Mouse (Mus musculus) large intestine, adult 2 months (tissue): ENCODE measurements around the gene Lsm14b. TPM values are rescaled to one million over a fixed set of nuclear protein-coding genes. Genes with fewer than 3 reads are reported as not detected.

Source experiments
- DNase-seq: peaks from one replicate; pipeline ENCODE4 v3.0.0-alpha.2; 2012; ENCODE audit warnings: low read depth, low spot score
- WGBS: fragments of 180-500 bp; shearing (Covaris S2); methylation state at CpG from one replicate; pipeline ENCODE4 v1.1.7; 2018; 5-methylcytosine and 5-hydroxymethylcytosine counted together
- polyA plus RNA-seq: library from polyadenylated mRNA; depleted of rRNA; stranded (reverse); fragments of >200 nt; gene quantifications from 2 replicates; pipeline ENCODE4 v1.2.3, GENCODE M21; 2012

Lsm14b gene
- polyA plus RNA-seq, 1 experiment, result 15.4 TPM

DNA sequence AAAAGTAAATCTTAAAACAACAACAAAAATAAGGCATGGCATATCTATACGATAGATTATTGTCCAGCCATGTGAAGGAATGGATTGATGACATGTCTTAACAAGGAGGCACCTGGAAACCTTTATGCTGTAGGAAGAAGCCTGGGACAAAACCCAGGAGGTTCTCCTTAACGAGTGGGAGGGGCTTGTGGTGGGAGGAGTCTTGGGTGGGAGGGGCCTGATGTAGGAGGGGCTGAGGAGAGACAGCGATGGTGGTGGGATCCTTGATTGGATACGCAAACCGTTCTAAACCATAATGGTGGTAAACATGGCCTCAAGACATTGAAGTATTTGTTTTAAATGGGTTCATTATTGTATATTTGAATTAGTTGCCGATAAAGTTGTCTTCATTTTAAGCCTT lies 13.4 kb upstream of the Lsm14b start:
- 85% methylated on average over 6 of the region's 6 CpGs for WGBS
- DNase-seq, result no peak

DNA sequence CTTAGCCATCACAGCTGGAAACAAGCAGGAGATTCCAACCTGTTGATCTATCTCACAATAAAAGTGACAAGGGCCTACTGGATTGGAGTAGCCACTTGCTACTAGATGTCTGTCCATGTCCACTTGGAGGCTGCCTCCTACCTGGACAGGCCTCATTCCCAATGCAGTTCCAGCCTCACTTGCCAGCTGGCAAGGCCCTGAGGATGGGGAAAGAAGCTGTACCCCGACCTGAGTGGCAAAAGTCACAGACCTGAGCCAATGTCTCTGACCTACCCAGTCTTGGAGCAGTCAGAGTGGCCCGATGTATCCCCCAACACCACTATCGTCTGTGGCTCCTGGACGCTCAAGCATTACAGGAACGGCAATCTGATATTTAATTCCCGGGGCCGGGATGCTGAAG lies 11.1 kb upstream of the Lsm14b start:
- DNase-seq, result no peak
- WGBS, result 96% methylated on average over 7 of the region's 7 CpGs

DNA sequence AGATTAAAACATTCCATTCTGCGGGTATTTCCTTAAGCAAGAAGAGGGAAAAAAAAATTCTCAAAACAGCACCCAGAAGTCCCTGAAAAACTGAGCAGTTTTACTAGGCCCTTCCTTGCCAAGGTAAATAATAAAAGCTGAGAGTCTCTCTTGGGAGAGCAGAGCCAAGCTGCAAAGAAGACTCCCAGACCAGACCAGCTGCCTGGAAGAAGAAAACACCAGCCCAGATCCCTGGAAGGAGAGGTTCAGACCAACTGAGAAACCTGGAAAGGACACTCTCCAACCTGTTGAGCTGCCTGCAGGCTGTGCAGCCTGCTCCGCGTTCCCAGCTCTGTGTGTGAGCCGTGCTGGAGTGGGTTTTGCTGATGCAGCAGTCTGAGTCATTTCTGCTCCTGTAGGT lies 7.2 kb upstream of the Lsm14b start:
- DNase-seq, result no peak
- 20% methylated on average over 4 of the region's 4 CpGs for WGBS

DNA sequence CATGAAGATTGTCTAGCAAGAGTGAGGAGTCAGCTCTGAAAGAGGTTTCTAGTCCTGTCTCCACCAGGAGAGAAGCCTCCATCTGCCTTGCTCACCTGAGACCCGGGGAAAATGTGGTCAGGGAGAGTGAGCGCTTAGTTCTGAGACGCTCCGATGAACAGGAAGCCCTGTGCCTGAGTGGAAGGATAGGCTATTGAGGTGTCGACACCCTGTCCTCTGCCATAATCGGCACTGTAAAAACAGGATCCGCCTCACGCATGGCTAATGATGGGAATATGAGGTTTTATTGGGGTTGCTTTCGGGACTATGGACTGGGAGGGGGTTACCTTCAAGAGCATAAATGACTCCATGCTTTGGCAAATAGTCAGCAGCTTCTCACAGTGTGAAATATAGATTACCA lies 6.2 kb upstream of the Lsm14b start:
- WGBS, result 28% methylated on average over 9 of the region's 9 CpGs
- DNase-seq, result no peak

DNA sequence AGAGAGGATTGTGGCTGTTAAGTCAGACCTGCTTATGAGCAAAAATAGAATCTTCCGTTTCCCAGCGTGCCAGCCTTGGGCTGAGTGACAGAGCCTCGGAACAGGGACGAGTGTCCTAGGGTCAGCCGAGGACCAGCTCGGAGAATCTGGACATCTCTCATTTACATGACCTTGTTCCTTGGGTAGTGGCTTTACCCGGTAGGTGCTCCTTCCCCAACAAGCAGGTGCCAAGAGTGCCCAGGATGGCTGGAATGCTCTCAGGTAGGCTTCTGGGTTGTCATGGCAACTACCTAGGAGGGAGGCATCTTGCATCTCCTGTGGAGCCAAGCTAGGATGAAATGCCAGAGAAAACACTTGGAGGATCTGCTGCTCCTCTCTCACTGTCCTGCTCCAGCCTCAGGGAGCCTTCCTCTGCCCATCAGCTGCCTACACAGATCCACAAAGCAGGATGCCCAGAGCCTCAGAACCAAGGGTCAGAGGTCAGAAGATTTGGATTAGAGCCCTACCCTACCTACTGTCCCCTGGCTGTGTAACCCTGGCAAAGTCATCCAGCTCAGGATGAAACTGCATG lies 4.6 kb upstream of the Lsm14b start:
- DNase-seq, result no peak
- WGBS, result 34% methylated on average over 7 of the region's 7 CpGs

DNA sequence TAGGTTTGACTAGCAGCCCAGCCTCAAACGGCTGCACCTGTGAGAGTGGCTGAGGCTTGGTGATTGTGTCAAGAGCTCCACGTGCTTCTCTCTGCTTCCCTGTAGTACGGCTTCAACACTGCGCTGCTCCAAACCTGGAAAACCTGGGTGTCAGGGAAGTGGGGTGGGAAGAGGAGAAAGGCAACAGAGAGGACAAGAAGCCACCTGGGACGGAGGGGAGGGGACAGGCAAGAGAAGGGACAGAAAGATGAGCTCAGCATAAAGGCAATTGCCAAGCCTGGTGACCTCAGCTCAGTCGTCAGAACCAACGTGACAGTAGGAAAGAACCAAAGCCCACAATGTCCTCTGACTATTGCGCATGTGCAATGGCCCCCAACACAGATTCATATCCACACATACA lies 3.9 kb upstream of the Lsm14b start:
- WGBS, result 67% methylated on average over 8 of the region's 8 CpGs
- DNase-seq, result no peak

DNA sequence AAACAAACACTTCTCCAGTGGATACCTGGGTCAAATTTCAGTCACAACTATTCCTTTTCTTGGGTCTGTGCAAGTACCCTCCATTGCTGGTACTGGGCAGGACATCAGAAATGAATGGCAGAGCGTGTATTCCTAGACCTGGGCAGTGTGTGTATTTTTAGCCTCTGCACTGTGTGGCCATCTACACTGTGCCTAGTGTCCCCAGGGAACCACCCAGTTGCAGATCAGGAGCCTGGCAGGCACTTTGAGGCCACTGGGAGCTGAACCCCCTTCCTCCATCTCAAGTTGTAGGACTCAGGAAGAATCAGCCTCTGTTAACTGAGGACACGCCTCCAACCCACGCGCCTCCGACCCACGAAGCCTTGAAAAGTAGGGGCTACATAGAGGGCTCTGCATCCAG lies 2.0 kb upstream of the Lsm14b start:
- 54% methylated on average over 6 of the region's 6 CpGs for WGBS
- DNase-seq, result no peak

DNA sequence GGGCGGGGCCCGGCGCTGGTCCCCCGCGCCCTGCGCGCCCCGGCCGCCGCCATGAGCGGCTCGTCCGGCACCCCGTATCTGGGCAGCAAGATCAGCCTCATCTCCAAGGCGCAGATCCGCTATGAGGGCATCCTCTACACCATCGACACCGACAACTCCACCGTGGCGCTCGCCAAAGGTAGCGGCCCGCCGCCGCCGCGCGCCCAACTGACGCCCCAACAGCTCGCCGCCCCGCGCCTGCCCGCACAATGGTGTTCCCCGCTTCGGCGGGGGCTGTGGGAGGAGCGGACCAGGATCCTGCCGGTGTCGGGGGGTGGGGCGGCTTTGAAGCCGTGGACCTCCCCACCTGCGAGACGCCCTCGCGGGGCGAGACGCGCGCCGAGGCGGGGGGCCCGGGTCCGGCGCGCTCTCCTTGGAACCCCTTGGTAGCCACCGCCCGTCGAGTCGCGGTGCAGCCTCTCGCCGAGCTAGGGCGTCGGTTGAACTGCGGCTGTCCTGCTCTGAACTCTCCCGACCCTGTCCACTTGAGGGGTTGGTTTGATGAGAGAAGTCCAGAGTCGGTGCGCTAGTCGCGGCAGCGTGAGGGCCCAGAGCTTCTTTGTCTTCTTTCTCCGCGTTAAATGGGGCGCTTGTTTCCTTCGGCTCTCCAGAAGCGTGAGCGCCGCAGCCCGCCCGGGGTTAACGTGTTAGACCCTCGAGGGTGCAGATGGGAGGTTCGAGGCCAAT lies 511 bp downstream of the Lsm14b start:
- under 1% methylated on average over 84 of the region's 84 CpGs for WGBS
- no peak for DNase-seq

DNA sequence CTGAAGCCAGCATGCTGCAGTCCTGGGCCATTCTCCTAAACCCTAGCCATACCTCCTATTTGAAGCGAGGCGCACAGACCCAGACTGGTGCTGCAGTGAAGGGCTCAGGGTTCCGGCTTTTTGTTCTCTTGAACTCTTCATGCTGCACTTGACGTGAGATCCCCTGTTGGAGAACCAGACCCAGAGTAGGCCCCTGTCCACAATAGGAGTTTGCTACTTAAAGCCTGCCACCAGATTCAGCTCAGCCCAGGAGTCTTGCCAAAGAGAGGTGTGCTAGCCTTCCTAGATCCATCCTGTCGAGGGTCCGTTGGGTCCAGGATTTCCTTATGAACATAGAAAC lies 1.0 kb downstream of the Lsm14b start:
- WGBS, result 58% methylated on average over 6 of the region's 6 CpGs
- no peak for DNase-seq

DNA sequence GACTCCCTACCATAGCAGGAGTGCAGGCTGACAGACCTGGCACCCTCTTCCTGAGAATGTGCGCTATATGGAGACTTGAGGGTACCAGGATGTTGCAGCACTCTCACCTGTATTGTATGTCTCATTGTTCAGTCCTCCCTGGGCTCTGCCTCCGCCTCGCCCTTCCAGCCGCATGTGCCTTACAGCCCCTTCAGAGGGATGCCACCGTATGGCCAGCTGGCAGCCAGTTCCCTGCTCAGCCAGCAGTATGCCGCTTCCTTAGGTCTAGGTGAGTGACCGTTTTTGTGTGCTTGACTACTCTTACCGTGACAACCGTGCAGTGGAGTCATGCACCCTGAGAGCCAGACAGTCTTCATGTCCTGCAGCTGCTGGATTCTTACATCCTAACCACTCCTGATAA lies 3.0 kb downstream of the Lsm14b start:
- DNase-seq, result no peak
- 84% methylated on average over 9 of the region's 9 CpGs for WGBS

DNA sequence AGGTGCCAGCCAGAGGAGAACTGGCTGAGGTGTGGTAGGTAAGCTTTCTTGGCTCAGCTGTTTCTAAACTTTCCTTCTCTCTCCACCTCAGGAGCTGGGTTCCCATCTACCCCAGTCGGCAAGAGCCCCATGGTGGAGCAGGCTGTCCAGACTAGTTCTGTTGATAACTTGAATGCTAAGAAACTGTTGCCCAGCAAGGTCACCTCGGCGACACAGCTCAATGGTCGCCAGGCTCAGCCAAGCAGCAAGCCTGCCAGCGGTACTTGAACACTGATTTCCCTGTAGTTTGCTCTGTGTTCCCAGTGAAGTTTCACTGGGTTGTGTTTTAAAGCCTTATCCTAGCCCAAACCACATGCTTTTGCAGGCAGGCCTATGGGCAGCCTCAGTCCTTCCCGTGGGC lies 6.5 kb downstream of the Lsm14b start:
- DNase-seq, result no peak

DNA sequence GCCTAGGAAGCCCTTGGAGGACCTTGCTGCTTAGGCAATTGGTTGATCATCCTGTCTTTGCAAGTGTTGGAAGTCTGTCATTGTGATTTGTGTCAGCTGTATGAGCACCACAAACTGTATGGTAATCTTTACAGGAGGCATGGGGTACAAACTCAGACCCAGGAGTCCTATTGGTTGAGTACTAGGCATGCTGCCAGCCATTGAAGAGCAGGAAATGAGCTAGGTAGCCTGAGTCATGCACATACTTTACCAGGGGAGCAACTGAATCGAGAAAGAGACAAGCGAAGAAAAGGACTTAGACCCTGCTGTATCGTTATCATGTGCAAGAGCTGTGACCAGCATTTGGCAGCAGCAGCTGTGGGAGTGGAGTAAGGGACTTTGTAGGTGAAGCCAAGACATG lies 8.1 kb downstream of the Lsm14b start:
- DNase-seq, result no peak
- 18% methylated on average over 3 of the region's 3 CpGs for WGBS

More for the DNA sequence above, 6.5 kb downstream of the Lsm14b start:
- WGBS, result 93% methylated on average over 6 of the region's 6 CpGs

DNA sequence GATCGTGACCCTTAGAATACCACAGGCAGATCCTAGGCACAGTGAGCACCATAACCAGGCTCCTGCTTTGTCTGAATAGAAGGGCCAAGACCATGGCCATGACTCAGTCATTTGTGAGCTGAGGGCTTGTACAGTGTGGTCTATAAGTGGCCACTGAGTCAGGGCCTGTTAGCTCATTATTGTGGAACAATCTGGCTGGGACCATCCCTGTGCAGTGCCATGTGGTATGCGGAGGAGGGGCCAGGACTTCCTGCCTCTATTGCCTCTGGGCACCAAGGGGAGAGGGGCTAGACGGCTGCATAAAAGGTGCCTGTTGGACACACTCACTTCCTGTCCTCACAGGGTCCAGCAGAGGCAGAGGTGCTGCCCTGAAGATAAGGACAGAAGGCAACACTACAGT lies 9.2 kb downstream of the Lsm14b start:
- WGBS, result 81% methylated on average over 3 of the region's 3 CpGs
- DNase-seq, result no peak

DNA sequence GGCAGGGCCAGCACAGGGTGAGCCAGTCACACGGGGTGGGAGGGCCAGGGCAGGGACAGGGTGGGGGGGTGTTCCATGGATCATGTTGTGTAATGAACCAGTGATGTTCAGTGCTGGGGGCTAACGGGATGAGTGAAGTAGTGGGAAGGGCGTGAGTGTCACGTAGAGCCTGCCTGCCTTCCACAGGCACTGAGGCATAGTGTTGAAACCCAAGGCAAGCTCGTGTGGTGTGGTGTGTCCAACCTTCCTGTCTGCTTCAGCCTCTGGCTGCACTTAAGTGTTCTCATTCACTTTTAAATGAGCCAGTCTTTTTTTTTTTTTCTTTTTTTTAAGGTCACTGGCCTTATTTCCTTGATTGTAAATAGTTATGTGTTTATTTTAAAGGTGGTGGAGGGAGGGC lies 10.0 kb downstream of the Lsm14b start:
- WGBS, result 64% methylated on average over 5 of the region's 5 CpGs
- DNase-seq, result no peak

DNA sequence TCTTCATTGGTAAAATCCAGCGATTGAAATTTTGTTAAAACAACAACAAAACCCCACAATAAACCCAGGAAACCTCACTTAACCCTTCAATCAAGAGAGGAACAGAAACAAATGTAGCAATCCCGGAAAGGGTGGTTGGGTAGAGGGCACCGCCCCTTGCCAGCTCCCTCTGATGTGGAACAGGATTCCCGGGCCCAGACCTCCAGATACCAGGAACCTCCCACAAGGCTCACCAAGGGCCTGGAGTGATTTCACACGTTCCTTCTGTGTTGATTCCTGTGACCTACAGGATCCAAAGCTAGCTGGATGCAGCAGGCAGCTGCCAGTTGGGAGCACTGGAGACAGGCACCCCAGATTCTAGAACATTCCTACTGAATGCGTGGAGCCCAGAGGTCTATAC lies 15.6 kb downstream of the Lsm14b start:
- WGBS, result 36% methylated on average over 6 of the region's 6 CpGs
- no peak for DNase-seq

DNA sequence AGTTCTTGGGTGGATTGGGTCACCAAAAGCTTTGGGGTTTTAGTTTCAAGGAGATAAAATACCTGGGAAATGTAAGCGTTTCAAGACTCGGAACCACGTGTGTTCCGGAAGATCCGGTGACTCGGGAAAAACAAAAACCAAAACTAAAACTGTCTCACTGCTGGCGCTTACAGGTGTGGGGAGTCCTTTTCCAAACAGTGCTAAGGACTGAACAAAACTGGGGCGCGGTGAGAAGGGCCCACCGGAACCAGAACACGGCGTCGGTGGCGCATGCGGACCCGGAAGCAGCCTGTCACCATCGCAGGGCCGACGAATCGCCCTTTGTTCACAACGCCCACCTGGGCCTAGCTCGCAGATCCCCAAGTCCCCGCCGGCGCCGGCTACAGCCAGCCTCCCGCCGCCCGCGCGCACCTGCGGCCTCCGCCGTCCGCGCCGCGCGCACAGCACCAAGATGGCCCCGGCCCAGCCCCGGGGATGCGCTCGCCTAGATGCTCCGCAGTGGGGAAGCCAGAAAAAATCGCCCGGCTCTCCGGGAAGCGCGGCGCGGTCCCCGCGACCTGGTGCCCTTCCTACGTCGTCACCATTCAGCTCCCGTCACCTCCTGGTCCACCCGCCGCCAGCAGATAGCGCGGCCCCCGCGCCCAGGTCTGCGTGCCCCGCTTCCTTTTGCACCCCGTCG lies 16.9 kb downstream of the Lsm14b start:
- under 1% methylated on average over 66 of the region's 66 CpGs for WGBS
- no peak for DNase-seq

DNA sequence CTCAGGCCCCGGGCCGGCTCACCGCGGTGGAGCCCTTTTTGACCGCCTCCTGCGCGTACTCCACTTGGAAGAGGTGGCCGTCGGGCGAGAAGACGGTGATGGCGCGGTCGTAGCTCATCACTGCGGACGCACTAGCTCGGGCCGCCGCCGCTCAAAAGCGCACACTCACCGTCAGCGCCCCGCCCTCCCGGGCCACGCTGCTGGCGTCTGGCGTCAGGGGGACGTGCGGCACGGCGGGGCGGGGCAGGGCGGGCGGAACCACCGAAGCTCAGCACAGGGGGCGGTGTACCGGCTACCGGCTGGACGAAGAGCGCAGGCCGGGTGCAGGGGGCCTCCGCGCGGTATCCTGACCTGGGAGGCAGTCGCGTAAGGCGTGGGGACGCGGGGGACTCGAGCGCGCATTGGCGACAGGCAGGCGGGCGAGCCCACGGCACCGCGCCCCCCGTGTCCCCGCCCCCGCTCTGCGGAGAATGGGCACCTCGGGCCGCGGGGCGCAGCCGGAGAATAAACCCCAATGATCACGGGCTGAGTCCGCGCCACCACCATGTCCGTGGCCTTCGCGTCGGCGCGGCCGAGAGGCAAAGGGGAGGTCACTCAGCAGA lies 17.6 kb downstream of the Lsm14b start, which contains the start of the genes Psma7 and Ss18l1:
Gene Psma7 (minus strand): TSS at position 178 of the 602 bp plus-strand sequence.
Gene Ss18l1 (plus strand): TSS at position 254 of the 602 bp plus-strand sequence.
- 1% methylated on average over 76 of the region's 78 CpGs for WGBS
- no peak for DNase-seq

DNA sequence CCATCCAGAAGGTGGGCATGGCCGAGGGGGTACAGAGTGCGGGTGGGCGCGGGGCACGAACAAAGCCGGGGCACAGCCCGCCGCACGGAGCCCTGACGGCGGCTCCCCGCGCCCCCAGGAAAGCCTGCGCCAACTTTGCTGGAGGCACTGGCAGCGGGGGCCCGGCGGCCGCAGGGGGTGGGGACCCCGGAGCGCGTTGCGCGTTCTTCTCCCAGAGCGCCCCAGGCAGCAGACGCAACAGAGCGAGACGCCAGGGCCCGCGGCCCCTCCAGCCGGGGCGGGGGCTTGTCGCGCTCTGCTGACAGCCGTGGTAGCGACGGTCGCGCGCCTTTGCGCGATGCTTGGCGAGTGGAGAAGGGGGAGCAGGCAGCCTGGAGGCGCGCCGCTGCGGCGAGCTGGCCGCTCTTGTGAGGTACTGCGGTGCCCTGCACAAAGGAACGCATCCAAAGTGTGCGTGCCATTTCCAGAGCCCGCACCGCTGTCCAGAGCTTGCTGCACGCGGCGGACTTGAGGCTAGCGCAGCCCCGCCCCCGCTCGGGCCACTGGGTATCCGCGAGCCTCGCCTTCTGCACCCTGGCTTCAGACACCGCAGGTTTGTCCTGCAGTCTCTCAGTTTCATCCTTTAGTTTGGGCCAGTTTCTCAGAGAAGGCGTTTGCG lies 18.2 kb downstream of the Lsm14b start:
- DNase-seq, result no peak
- WGBS, result under 1% methylated on average over 66 of the region's 66 CpGs

DNA sequence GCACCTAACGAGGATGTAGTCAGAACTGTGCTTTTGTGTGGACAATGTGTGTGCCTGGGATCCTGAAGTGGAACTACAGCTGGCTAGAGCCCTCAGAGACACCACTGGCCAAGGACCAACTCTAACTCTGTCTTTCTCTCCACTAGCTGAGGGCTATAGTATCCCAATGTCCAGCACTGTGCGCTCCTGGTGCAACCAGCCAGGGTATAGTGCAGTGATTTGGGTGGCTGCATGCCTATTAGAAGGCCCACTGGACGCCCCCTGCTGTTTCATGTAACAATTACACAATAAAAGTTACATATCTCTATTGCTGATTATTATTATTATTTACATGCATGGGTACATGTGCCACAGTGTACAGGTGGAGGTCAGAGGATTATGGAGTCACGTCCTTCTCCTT lies 20.5 kb downstream of the Lsm14b start:
- WGBS, result 39% methylated on average over 4 of the region's 4 CpGs
- DNase-seq, result no peak

DNA sequence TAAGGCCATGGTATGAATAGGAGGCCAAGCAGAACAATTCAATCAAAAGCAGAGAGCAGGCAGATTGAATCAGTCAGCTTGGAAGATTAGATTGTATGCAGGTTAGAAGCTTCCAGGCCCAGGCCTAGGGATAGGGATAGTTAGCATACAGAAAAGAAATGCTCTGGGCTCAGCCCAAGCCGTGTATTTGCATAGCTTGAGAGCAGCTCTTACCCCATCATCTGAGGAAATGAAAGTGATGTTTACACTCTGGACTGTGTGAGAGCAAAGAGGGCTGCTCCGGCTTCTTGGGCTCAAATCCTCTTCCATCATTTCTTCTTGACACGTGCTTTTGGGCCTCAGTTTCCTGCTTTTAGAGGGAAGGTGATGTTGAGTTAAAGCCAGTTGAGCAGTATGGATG lies 22.8 kb downstream of the Lsm14b start:
- DNase-seq, result no peak
- WGBS, result 84% methylated on average over 3 of the region's 3 CpGs
